Mouse (Mus musculus): Measurements from ENCODE around the gene Ntn5.
"Not testable (repeated sequence)": the region's sequence is repeated elsewhere in the genome, so short reads cannot be mapped to it uniquely, and the experiment has no call there.

Ntn5 gene

DNA sequence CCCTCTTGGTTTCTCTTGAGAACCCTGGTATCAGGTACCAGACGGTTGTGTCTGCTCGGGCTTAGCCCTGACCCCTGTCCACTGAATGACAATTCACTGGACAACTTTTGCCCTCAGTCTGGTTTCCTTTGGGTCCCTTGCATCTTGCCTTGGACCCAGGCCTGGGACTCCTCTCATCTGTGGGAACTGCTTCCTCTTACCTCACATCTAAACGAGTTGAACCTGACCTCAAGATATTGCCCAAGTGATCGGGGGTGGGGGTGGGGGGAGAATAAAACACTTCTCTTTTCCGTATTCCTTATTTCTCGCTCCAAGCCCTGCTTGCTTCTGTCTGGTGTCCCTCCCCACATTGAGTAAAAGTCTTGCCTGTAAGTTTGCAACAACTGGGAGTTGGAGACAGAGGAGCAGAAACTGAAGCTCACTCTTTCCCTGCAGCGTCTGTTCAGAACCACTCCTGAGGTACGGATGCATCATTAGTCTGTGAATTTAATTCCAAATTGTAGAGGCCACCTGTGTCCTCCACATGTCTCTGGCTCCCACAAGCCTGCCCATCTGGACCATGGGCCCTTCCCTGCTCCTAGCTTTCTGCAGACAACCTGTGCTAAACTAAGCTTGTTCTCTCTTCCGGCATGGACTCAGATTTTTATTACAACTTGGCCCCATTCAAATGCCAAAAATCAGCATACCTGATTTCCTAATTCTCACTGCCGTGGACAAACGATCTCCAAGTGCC is 22.9 kb upstream of the Ntn5 start:
- no peak for DNase-seq

DNA sequence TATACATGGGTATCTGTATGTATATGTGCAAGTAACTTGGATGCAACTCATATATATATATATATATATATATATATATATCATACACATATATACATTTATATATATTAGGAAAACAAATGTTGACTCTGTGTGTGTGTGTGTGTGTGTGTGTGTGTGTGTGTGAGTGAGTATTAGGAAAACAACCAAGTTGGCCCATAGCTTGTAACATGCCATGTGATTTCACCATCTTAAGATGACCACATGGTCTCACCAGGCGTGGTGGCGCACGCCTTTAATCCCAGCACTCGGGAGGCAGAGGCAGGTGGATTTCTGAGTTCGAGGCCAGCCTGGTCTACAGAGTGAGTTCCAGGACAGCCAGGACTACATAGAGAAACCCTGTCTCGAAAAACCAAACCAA is 22.1 kb upstream of the Ntn5 start:
- not testable (repeated sequence) for DNase-seq

DNA sequence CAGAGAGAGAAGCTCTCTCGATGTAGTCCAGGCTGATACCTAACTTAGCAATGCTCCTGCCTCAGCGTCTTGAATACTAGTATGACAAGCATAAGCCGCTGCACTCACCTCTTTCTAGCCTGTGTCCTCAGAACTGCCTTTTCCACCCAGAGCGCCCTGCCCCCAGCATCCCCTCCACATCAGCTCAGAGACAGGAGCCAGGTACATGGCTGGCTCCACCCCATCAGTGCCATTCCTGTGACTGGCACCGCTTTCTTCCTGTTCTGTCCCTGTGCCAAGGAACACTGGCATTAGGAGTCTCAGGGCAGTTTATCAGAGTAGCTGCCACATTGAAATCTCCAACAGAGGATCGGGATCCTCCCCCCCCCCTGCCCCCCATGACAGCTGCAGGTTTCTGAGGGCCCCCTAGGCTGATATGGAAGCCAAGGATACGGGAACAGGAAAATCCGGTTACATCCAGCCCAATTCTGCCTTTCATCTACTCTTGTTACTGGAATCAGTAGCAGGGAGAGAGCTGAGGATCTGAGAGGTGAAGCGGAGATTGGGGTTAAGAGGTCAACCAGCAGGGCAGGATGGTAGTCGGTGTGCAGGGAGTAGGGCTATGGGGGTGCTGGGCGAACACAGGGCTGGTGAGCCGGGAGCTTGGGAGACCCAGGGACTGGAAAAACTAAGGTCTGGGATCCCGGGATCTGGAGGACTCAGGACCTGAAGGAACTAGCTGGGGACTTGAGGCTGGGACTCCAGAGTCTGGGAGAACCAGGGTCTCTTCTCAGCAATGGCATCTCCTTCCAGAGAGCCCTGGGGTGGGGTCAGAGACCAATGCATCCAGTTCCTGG is 18.3 kb upstream of the Ntn5 start:
- DNase-seq = no peak

DNA sequence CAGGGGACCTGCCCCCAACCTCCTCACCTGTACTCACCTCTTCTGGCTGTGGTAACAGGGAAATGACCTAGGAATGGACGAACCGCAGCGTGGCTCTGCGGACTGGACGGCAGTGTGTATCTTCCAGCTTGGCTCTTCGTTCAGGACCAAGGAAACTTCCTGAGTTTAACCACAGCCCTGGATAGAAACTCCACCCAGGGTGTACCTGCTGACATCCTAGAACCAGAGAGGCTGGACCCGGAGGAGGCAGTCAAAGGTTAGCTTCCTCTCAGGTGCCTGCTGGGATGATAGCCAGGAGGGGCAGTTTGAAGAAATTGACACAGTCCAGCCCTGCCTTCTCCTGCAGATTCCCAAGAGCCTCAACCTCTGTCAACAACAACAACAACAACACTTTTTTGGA is 17.7 kb upstream of the Ntn5 start, which contains the start of gene Fut2:
TSS of gene Fut2 (minus strand) at position 234 of the 400 bp plus-strand sequence.
- DNase-seq = no peak

DNA sequence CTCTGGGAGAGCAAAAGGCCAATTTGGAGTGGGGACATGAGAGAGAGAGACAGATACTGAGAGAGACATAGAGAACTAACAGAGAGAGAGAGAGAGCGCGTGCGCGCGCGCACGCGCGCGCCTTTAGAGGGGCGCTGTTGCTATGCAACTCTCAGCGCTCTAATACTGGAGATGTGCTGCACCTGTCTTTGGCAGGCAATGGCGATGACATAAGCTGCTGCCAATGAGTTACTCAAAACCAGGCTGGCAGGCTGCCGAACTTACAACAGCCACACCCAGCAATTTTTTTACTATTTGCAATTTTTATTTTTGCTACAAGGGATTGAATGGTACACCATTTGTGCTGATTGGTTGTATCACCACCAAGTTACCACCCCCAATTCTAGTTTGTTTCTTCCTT is 16.1 kb upstream of the Ntn5 start:
- DNase-seq = no peak

DNA sequence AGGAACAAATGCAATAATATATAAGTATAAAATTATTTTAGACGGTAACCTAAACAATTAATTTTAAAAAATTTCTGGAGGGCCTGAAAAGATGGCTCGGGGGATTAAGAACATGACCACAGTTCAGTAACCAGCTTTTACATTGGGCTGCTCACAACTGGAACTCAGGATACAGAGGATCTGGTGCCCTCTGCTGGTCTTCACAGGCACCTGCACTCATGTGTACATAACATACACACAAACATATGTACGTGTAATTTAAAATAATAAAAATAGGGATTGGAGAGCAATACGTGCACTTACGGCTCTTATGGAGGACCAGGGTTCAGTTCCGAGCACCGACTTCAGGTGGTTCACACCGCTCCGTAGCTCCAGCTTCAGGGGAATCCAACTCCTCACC is 14.9 kb upstream of the Ntn5 start:
- no peak for DNase-seq

DNA sequence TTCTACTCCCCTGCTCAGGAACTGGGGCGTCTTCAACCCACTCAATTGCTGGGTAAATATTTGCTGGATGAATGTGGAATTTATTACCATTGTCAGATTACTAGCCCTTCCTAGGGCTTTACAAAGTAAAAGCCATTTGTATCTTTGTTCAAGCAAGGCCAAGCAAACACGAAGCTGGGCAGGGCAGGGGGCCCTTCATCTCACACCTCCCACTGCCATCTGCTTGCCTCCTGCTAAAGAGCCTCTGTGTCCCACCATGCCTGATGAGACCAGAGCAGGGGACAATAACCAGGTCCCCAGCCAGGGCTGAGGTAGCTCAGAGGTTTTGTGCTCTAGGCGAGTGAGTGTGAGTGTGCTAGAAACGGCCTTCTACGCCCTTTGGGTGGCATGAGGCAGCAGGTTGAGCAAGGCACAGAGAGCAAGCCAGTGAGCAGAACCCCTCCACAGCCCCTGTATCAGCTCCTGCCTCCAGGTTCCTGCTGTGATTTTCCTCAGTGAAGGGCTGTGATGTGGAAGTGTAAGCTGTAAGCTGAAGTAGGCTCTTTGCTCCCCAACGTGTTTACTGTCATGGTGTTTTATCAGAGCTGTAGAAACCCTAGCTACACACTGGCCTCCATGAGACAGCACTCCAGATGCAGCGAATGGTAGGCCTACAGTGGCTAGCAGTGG is 6.1 kb upstream of the Ntn5 start:
- no peak for DNase-seq

DNA sequence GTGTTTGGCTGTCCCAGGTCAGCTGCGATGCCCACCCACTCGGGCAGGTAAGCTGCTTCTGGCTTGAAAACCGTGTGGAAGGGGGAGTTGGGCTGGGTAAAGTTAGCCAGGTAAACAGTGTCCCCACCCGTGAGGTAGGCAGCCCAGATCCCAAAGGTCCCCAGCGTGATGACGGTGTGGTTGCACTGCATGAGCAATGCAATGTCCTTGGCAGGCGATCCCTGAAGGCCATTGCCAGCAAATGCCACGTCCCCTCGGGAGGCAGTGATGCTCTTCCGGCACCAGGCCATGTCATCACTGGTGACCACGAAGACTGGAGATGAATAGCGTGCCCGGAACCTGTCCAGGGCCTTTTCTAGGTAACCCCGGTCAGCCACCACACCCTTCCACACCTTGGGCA is 5.3 kb upstream of the Ntn5 start:
- DNase-seq = no peak

DNA sequence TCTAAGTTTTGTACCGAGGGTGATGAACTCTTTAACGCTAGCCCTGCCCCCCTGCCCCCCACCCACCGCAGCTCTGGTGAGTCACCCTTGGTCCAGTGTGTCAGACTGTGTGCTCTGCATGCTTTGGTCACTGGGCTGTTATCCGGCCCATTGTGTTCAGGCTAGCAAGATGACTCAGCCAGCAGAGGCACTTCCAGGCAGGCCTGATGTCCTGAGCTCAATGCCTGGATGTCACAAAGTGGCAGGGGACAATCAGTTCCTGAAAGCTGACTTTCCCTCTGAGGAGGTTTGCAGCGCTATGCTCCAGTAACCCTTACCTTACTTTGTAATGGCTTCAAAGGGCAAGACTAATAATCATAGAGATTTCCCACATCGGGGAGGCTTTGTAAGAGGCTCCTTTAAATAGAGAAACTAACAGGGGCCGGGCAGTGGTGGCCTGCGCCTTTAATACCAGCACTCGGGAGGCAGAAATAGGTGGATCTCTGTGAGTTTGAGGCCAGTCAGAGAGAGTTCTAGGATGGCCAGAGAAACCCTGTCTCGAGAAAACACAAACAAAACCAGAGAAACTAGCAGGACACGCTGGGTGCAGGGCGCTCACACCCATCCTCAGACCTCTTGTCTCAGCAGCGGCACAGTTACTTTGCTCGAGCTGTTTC is 3.7 kb upstream of the Ntn5 start:
- DNase-seq = peak; percentile 42 to 57

DNA sequence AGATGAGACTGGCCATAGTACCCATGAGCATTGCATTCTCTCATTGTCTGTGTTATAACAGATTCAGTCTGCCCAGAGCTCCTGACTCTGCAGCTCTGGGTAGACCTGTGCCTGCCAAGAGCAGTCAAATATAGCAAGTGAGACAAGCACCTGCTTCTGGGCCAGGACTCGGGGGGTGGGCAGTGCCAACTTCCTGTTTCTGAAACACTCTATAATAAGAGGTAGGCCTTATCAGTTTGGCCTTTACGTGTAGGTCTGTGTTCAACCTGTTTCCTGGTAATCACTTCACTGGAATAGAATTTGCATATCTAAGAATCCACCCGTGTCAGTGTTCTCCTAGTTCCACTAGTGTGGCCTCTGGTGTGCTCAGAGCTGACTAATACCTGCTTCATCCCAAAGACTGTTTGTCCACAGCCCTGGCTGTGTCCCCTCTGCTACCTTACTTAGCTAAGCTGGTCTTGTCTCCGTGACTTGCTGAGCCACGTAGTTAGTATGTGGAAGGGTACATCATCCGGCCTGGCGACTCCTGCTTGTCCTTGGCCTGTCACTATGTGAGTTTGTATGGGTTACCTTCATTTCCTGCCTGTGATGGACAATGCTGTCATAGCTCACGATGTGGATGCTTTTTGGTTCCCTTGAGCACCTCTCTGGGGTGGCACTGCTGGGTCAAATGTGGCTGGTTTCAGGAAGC is 2.6 kb upstream of the Ntn5 start:
- no peak for DNase-seq

DNA sequence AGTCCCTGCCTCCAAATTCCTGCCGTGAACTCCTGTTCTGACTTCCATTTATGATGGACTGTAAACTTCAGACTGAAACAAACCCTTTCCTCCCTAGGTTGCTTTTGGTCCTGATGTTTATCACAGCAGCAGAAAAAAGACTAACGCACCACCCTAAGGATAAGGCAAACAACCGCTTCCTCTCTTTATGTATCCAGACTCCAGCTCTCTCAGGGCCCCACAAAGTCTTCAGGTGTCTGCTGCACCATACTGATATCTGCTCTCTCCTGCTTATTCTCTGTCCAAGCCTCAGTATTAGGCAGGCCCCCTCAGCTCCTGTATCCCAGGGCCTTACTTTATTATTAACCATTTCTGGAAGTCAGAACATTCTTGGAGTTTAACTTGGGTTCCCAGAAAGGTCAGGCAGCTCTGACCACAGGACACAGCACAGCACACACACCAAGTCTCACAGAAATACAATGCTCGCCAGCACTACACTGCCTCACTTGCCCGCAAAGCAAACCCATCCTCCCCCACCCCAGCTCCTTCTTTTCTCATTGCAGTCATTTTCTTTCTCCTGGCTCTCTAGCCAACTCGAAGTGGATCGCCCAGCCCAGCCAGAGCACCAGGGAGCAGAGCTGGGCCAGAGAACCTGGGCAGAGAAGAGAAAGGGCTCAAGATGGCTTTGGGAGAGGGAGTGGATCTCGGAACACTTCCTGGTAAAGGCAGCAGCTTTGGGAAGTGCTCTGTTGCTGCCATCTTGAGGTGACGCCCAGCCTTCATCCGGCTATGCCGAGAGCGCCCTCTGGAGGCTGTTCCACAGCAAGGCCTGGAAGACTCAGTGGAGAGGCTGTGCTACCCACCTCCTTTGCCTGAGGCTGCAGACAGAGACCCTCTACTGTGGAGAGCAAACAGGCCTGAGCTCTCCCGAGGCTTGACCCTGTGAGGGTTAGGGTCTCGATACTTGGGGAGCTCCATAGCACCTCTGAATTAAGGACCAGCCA is 1.4 kb upstream of the Ntn5 start:
- peak; percentile 89 to 96 for DNase-seq

DNA sequence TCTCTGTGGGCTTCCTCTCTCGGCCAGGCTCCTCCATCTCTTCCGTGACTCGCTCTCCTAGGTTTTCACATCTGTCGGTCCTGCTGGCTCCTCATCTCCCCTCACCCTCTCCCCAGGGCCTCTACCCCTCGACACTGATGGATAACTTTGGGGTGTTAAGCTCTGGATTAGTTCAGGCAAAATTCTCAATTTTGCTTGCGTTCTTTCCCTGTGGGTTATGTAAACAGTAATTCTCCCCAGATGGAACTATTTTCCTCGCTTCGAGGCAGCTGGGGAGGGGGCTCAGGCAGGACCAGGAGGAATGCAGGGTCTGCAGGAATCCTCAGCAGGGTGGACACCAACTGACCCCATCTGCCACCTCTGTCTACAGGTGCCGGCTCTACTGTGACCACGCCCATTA is 2.0 kb downstream of the Ntn5 start:
- no peak for DNase-seq

DNA sequence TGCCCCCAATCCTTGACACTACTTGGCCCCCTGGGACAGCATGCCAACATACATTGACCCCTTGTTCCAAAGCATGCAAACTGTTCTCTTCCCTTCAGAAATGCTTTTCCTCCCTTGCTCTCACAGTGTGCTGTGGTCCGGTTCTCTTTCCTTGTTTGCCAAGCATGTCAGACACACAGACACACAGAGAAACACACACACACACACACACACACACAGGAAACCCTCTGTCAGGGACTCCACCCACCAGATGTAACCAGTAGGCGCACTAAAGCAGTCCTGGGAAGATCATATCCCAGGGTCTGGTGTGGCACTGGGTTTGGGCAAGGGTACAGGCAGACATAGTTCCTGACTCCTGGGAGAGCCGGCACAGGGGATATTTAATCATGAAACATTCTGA is 3.0 kb downstream of the Ntn5 start:
- DNase-seq = peak in 1 of 2 experiments; percentile 42

DNA sequence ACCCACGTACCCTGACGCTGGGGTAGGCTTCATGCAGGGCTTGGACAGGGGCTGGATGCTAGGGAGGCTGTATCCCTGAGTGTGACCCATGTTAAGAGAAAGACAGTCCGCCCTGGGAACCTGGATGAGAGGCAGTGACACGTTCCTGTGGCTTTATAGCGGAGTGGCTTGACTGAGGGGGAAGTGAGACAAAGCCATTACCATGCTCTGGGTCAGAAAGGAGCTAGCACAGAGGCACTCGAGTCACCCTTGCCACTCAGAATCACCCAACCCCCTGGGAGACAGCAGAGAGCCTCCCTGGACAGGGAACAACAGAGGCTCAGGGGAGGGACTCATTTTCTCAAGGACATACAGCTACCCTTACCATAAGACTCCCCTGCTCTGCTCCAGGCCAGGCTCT is 5.3 kb downstream of the Ntn5 start:
- DNase-seq = no peak

DNA sequence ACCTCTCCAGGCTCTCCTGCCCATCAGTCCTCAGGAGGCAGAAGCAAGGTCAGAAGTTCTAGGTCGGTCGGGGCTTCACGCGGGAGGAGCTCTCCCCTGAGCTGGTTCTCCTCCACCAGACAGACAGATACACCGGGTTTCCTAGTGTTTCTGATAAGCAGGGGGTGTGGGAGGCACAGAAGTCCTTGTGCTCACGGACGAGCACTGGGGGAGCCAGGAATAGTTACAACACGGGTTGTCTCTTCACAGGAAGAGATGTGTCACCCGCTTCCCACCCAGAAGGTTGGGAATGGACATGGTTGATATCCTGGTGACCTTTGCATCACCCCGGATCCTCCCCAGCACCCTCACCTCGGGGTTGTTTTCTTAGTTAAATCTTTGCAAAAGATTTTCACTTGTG is 6.0 kb downstream of the Ntn5 start:
- peak; percentile 30 to 57 for DNase-seq

DNA sequence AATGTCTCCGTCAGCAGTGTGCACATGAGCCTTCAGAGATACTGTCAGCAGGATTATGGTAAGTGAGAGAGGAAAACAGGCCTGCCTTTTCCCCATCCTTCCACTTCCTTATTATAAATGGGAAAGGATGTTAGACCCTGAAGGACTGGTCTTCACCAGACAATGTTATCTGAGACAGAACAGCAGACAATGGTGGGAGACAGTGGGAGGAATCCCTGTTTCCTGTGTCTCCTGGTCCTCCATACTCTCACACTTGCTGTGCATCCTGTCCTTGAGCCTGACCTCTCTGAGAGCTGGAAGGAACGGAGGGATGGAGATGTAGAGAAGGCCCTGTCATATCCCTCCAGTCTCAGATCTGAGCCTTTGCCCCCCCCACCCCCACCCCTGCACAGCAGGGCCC is 8.5 kb downstream of the Ntn5 start:
- no peak for DNase-seq

DNA sequence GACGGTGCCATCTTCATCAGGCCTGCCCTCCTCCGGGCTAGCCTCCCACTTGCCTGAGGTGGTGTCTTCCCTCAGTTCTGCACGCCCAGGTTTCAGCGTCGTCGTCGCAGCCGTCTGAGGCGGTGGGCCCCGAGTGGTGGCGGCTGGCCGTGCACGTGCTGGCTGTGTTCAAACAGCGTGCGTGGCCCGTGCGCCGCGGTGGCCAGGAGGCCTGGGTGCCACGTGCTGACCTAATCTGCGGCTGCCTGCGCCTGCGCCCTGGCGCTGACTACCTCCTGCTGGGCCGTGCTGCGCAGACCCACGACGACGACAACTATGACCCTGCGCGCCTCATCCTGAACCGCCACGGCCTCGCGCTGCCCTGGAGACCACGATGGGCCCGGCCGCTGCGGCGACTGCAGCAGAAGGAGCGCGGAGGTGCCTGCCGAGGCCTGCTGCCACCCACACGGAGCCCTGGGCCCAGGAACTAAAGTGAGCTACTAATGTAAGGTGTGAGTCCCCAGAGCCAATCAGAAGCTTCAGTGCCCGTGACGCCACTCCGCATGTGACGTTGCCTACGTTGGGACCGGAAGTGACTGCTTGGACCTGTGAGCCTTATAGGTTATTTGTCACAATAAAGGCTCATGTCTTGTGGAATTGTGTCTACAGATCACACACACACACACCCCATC is 10.2 kb downstream of the Ntn5 start, which contains the start of gene Sec1:
TSS of gene Sec1 (minus strand) at position 482 of the 671 bp plus-strand sequence.
- no peak for DNase-seq

DNA sequence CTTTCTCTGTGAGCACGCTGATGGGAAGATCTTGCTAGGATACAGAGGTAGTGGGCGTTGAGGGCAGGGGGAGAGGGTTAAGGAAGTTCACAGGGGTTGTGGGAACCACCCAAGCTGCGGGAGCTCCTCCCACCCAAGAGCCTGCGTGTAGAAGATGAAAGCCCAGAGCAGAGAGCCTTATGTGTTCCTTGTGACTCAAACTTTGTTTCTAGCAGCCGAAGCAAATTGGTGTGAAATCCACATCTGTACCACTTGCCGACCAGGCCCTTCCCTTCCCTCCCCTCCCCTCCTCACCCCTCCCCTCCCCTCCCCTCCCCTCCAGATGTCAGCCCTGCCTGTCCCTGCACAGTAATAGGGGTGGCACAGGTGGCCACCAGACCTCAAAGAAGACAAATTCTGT is 11.3 kb downstream of the Ntn5 start:
- no peak for DNase-seq

DNA sequence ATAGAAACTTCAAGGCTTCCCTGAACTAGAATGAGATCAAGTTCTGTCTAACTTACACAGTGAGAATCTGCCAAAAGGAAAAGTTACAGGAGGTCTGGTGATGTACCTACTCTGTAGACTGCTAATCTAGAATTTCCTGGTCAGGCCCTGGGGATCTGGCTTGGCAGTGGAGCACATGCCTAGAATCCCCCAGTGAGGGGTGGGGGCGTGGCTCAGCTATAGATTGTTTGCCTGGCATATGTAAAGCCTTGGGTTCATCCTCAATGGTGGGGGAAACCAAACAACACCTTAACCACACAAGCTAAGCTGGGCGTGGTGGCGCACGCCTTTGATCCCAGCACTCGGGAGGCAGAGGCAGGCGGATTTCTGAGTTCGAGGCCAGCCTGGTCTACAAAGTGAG is 14.1 kb downstream of the Ntn5 start:
- no peak for DNase-seq

DNA sequence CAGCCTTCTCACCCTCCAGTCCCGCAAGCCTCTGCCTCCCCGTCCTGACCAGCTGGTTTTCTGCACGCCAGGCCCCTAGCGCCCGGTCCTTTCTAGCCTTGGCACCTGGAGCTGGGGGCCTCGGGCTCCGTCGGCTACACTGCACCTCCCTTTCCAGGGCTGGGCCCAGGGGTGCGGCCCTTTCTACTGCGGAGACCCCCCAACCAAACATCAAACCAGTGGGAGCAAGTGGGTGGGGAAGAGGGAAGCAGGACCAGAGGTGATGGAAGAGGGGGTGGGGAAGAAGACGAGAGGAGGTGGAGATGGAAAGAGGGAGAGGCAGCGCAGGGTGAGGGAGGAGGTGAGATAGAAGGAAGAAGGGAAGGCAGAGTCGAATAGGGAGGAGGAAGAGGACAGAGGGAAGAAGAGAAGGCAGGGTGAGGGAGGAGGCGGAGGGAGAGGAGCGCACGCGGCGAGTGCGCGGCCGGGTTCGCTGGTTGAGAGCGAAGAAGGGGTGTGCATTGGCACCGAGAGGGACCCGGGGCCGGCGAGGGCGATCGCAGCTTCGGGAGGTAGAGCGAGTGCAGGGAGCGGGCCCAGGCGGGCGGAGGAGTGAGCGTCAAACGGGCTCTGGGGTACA is 15.8 kb downstream of the Ntn5 start, which contains the start of gene Car11:
TSS of gene Car11 (plus strand) at position 321 of the 619 bp plus-strand sequence.
- no peak for DNase-seq

All from kidney, postnatal 36 days (tissue).